Mouse (Mus musculus) midbrain, embryonic 14.5 days (tissue): ENCODE data around the gene Camk2d. TPM values are rescaled to one million over a fixed set of nuclear protein-coding genes. Genes with fewer than 3 reads are reported as not detected.

ENCODE experiments used
- ATAC-seq: fragments of 200-750 bp; cut with Nextera tagmentation; 2 replicates; pipeline ENCODE4 v1.8.0; 2017; ENCODE audit warnings: moderate number of reproducible peaks, moderate library complexity; ENCODE audit not compliant: low FRiP score, low TSS enrichment
- DNase-seq: peaks from one replicate; pipeline ENCODE4 v3.0.0-alpha.2; 2015
- H3K27ac ChIP-seq: fragments of 300-500 bp; sonication (generic); replicated peaks from 2 replicates; pipeline ENCODE4 v1.5.1; 2014; ENCODE audit warnings: mild to moderate bottlenecking, low read depth, low read length, moderate library complexity
- H3K27me3 ChIP-seq: fragments of 300-500 bp; sonication (generic); 2 replicates; pipeline ENCODE4 v1.6.1; 2014; ENCODE audit warnings: low read length, control low read depth, mixed read lengths; ENCODE audit not compliant: control insufficient read depth, insufficient read depth
- H3K36me3 ChIP-seq: fragments of 300-500 bp; sonication (generic); 2 replicates; pipeline ENCODE4 v1.6.1; 2014; ENCODE audit warnings: low read length, control low read depth; ENCODE audit not compliant: control insufficient read depth, insufficient read depth
- H3K4me1 ChIP-seq: fragments of 300-500 bp; sonication (generic); 2 replicates; pipeline ENCODE4 v1.6.1; 2014; ENCODE audit warnings: mild to moderate bottlenecking, antibody characterized with exemption, low read length, control low read depth; ENCODE audit not compliant: control insufficient read depth, insufficient read depth
- H3K4me2 ChIP-seq: fragments of 300-500 bp; sonication (generic); 2 replicates; pipeline ENCODE4 v1.6.1; 2014; ENCODE audit warnings: mild to moderate bottlenecking, low read length, moderate library complexity
- H3K4me3 ChIP-seq: fragments of 300-500 bp; sonication (generic); replicated peaks from 2 replicates; pipeline ENCODE4 v1.5.1; 2014; ENCODE audit warnings: low read depth, low read length
- H3K9ac ChIP-seq: fragments of 300-500 bp; sonication (generic); replicated peaks from 2 replicates; pipeline ENCODE4 v1.6.1; 2014; ENCODE audit warnings: mild to moderate bottlenecking, low read length, moderate library complexity
- H3K9me3 ChIP-seq: fragments of 300-500 bp; sonication (generic); 2 replicates; pipeline ENCODE4 v1.6.1; 2016; ENCODE audit warnings: low read length, control low read depth, mixed read lengths; ENCODE audit not compliant: control insufficient read depth
- WGBS: fragments of 180-500 bp; shearing (Covaris S2); extraction: QIAGEN DNeasy Blood & Tissue Kit; methylation state at CpG from one replicate; pipeline ENCODE4 v1.1.7; 2014; 5-methylcytosine and 5-hydroxymethylcytosine counted together
- polyA plus RNA-seq: library from polyadenylated mRNA; unstranded; fragments of >200 nt; fragmentation: Nextera tagmentation; extraction: Ambion mirVana; gene quantifications from 2 replicates; pipeline ENCODE4 v1.2.1, GENCODE M21; 2014

Gene Camk2d
- polyA plus RNA-seq, 1 experiment from 2014 or later, result 51.5 TPM

DNA sequence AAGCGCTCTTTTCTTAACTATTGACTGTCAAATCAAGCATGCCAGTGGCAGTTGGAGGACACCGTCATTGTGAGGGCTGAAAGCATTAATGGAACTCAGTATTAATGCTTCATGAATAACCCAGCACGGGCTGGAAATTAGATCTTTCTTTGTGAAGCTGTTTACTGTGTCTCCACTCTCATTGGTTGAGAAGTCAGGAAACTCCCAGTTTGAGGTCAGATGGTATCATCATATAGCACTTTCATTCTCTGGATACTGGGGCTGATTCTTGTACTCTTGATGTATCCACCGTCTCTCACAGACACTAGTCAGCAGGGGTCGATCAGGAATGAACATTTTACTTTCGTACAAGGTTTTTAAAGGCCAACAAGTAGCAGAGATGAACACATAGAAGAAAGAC, 54.6 kb downstream of the Camk2d start:
- H3K27ac ChIP-seq, result no peak overlapping the region
- H3K4me1 ChIP-seq, result no peaks in the 10 kb centered on the region
- no peaks in the 10 kb centered on the region for H3K36me3 ChIP-seq
- no peaks in the 10 kb centered on the region for H3K9me3 ChIP-seq
- H3K4me2 ChIP-seq, result no peak overlapping the region
- no peaks in the 10 kb centered on the region for H3K27me3 ChIP-seq
- DNase-seq, result no peak
- H3K4me3 ChIP-seq, result no peak overlapping the region
- no peak for ATAC-seq
- 72% methylated on average over 6 of the region's 6 CpGs for WGBS
- H3K9ac ChIP-seq, result no peak overlapping the region

GRCm38 (mm10) chr3:126652361-126652760, 56.3 kb downstream of the Camk2d start:
- H3K4me3 ChIP-seq, result no peak overlapping the region
- H3K4me1 ChIP-seq, result no peaks in the 10 kb centered on the region
- DNase-seq, result no peak
- no peak overlapping the region for H3K27ac ChIP-seq
- H3K9me3 ChIP-seq, result no peaks in the 10 kb centered on the region
- no peaks in the 10 kb centered on the region for H3K27me3 ChIP-seq
- no peak overlapping the region for H3K4me2 ChIP-seq
- 79% methylated on average over 2 of the region's 2 CpGs for WGBS
- no peaks in the 10 kb centered on the region for H3K36me3 ChIP-seq
- H3K9ac ChIP-seq, result no peak overlapping the region
- ATAC-seq, result no peak

DNA sequence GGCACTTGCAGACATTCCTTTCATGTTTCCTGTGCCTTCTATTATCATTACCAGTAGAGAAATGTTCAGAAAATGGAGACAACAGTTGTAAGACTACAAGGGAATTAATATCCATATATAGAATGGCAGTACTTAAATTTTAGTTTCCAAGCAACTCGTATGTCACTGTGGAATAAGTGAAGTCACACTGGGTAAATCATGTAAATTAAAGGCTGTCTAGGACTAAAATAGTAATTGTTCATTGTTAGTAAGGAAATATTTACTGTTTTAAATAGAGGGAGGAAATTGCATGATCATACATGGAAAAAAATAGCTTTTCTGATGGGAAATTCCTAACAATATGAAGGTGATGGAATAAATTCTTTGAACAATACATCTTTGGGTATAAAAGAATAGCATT, 57.0 kb downstream of the Camk2d start:
- H3K27me3 ChIP-seq, result no peaks in the 10 kb centered on the region
- WGBS, result 84% methylated on average over 1 of the region's 1 CpGs
- H3K4me1 ChIP-seq, result no peaks in the 10 kb centered on the region
- H3K27ac ChIP-seq, result no peak overlapping the region
- ATAC-seq (no peak), DNase-seq (no peak)
- no peak overlapping the region for H3K4me2 ChIP-seq
- H3K36me3 ChIP-seq, result no peaks in the 10 kb centered on the region
- H3K9me3 ChIP-seq, result no peaks in the 10 kb centered on the region
- H3K4me3 ChIP-seq, result no peak overlapping the region
- H3K9ac ChIP-seq, result no peak overlapping the region

DNA sequence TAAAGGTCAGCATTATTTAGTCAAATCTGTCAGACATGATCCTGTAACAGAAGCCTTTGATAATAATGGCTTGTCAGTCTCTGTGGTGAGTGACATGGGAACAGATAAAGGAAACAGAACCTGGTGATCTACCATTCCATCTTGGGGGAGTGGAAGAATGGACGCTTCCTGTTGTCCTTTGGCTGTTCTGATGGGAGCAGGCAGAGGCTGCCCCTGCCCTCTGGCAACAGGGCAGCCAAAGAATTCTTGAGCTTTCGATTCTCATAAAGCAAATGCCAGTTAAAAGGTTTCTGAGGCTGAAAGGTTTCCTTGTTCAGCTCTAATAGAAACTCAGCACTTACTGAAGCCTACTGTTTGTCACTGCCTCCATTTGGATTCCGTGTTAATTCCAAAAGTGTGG, 60.1 kb downstream of the Camk2d start:
- no peaks in the 10 kb centered on the region for H3K36me3 ChIP-seq
- H3K9me3 ChIP-seq, result no peaks in the 10 kb centered on the region
- no peak overlapping the region for H3K4me3 ChIP-seq
- no peak overlapping the region for H3K9ac ChIP-seq
- no peaks in the 10 kb centered on the region for H3K27me3 ChIP-seq
- WGBS, result 49% methylated on average over 3 of the region's 3 CpGs
- ATAC-seq (peak; percentile 11; the same call in 1 of the 2 replicates), DNase-seq (no peak)
- no peaks in the 10 kb centered on the region for H3K4me1 ChIP-seq
- H3K27ac ChIP-seq, result no peak overlapping the region
- no peak overlapping the region for H3K4me2 ChIP-seq

GRCm38 (mm10) chr3:126657895-126658294, 61.8 kb downstream of the Camk2d start:
- no peaks in the 10 kb centered on the region for H3K4me1 ChIP-seq
- no peaks in the 10 kb centered on the region for H3K27me3 ChIP-seq
- no peak overlapping the region for H3K4me2 ChIP-seq
- no peaks in the 10 kb centered on the region for H3K36me3 ChIP-seq
- H3K9me3 ChIP-seq, result no peaks in the 10 kb centered on the region
- no peak for ATAC-seq
- no peak for DNase-seq
- H3K27ac ChIP-seq, result no peak overlapping the region
- H3K9ac ChIP-seq, result no peak overlapping the region
- no peak overlapping the region for H3K4me3 ChIP-seq
- WGBS, result 78% methylated on average over 4 of the region's 4 CpGs

DNA sequence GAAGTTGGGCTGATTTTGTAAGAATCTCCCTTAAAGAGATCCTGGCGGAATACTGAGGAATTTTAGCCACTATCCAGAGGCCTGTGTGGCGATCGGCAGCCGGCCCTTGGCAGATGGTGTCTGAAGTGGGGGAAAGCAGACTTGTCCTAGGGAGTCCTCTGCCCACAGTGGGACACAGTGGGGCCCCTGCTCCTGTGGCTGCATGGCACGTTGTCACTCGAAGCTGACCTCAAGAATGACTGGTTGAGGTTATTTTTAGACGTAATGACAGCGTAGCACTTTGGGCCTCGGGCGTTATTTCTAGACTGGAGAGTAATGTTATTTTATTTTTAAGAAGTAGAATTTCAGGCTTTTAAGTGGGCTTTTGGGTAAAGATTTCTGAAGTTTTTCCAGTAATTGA, 62.7 kb downstream of the Camk2d start:
- Histone ChIP-seq H3K36me3 (no peaks in the 10 kb centered on the region), H3K27me3 (no peaks in the 10 kb centered on the region), H3K4me3 (no peak overlapping the region), H3K9ac (no peak overlapping the region), H3K4me1 (no peaks in the 10 kb centered on the region), H3K9me3 (no peaks in the 10 kb centered on the region), H3K4me2 (no peak overlapping the region), H3K27ac (no peak overlapping the region)
- WGBS, result 84% methylated on average over 10 of the region's 10 CpGs
- no peak for ATAC-seq
- no peak for DNase-seq

DNA sequence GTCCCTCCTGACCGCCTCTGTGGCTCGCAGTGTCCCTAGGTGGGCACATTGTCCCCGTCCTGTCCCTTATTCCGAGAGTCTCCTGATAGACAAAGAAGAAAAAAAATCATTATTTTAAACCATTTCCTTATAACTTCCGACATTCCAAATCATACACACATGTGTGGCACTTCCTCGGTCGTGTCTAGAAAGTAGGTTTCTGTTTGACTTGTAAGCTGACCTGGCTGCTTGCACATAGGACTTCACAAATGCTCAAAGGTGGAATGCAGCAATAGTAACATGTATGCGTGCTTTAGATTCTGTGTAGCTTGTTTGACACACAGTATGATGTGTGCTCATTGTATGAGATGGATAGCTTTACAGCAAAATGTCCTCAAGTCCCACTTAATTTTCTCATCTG, 63.1 kb downstream of the Camk2d start:
- Histone ChIP-seq H3K4me1 (no peaks in the 10 kb centered on the region), H3K36me3 (no peaks in the 10 kb centered on the region), H3K4me2 (no peak overlapping the region), H3K27ac (no peak overlapping the region), H3K27me3 (no peaks in the 10 kb centered on the region), H3K4me3 (no peak overlapping the region), H3K9ac (no peak overlapping the region), H3K9me3 (no peaks in the 10 kb centered on the region)
- no peak for ATAC-seq
- WGBS, result 92% methylated on average over 8 of the region's 8 CpGs
- no peak for DNase-seq

GRCm38 (mm10) chr3:126659832-126660564, 63.9 kb downstream of the Camk2d start:
- no peaks in the 10 kb centered on the region for H3K9me3 ChIP-seq
- no peak overlapping the region for H3K27ac ChIP-seq
- WGBS, result 80% methylated on average over 8 of the region's 8 CpGs
- no peak overlapping the region for H3K4me3 ChIP-seq
- ATAC-seq (no peak), DNase-seq (no peak)
- H3K36me3 ChIP-seq, result no peaks in the 10 kb centered on the region
- H3K4me1 ChIP-seq, result no peaks in the 10 kb centered on the region
- no peaks in the 10 kb centered on the region for H3K27me3 ChIP-seq
- H3K4me2 ChIP-seq, result no peak overlapping the region
- no peak overlapping the region for H3K9ac ChIP-seq

DNA sequence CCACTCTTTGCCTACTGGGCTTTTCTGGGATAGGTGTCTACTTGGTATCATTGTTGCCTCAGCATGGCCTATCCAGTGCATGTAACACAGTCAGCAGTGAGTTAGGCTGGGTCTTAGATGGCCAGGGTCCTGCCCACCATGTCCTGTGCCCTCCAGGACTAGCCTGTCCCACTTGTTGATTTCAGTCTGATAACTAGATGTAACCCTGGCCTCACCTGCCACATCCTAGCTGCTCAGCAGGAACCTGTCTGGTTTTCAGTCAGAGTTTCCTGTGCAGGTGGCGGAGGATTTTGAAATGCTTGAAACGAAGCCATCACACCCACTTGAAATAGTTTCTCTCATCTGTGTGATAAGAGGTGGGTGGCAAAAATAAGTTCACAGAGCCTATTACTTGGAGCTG, 64.5 kb downstream of the Camk2d start:
- Histone ChIP-seq H3K36me3 (no peaks in the 10 kb centered on the region), H3K4me1 (no peaks in the 10 kb centered on the region), H3K4me2 (no peak overlapping the region), H3K4me3 (no peak overlapping the region), H3K9me3 (no peaks in the 10 kb centered on the region), H3K27me3 (no peaks in the 10 kb centered on the region), H3K27ac (no peak overlapping the region), H3K9ac (no peak overlapping the region)
- no peak for ATAC-seq
- DNase-seq, result no peak
- WGBS, result 92% methylated on average over 2 of the region's 2 CpGs
